Mouse (Mus musculus): ENCODE results near the gene Smpd4. TPM values are rescaled to one million over a fixed set of nuclear protein-coding genes. Genes with fewer than 3 reads are reported as not detected.

The Smpd4 gene
- polyA plus RNA-seq (2012; rRNA removed), result 28.8 and 33.7 TPM in 2 replicates
- 18.8 and 21.7 TPM in 2 replicates for polyA plus RNA-seq (2014; fragmentation: Nextera tagmentation; extraction: Ambion mirVana)

GRCm38 (mm10) chr16:17619198-17620105, at the start of gene Smpd4:
Smpd4 (plus strand) TSS chr16:17619354.
- H3K4me3 ChIP-seq (ENCODE audit: insufficient read depth in 1 of 2, low read depth in 2 of 2, low read length in 2 of 2), result peak within 1 kb of the TSS; percentile 90 to 98
- peak; percentile 83 to 85 (median 84) for DNase-seq (ENCODE audit: low read depth in 3 of 3, low spot score in 3 of 3)

GRCm38 (mm10) chr16:17575870-17576824, 43.0 kb upstream of the Smpd4 start:
- Histone ChIP-seq H3K4me1 (replicated peaks; ENCODE audit: control insufficient read depth in 2 of 2, insufficient read depth in 2 of 2, low read length in 1 of 2) (no peaks in the 10 kb centered on the region), H3K4me2 (ENCODE audit: low read depth) (peak overlapping the region; percentile 68), H3K4me3 (ENCODE audit: insufficient read depth in 1 of 2, low read depth in 2 of 2, low read length in 2 of 2) (peak overlapping the region; percentile 47 to 52), H3K27ac (no peak overlapping the region), H3K27me3 (ENCODE audit: control insufficient read depth, insufficient read depth, low read length) (peaks cover 8% of the 10 kb centered on the region), H3K36me3 (replicated peaks; ENCODE audit: control insufficient read depth, insufficient read depth, low read depth) (no peaks in the 10 kb centered on the region), H3K9ac (replicated peaks) (peak overlapping the region; percentile 20; the same call in 1 of the 2 replicates), H3K9me3 (ENCODE audit: control insufficient read depth, low read length) (no peaks in the 10 kb centered on the region)
- TF ChIP-seq EP300 (IDR thresholded peaks at IDR 0.05; ENCODE audit: low read depth) (no peak), CTCF (IDR thresholded peaks at IDR 0.05; ENCODE audit: low read depth) (no peak)
- 13% methylated on average over 44 of the region's 45 CpGs for WGBS (ENCODE audit: insufficient replicate concordance)
- ATAC-seq (ENCODE audit: insufficient read depth) (peak; percentile 52), DNase-seq (ENCODE audit: low read depth in 3 of 3, low spot score in 3 of 3) (no peak)

More at GRCm38 (mm10) chr16:17619198-17620105, at the start of gene Smpd4:
- Histone ChIP-seq H3K4me1 (replicated peaks; ENCODE audit: control insufficient read depth in 2 of 2, insufficient read depth in 2 of 2, low read length in 1 of 2) (peaks cover 7 to 13% of the 10 kb centered on the region in 2 experiments), H3K4me2 (ENCODE audit: low read depth) (peak within 1 kb of the TSS; percentile 75), H3K9ac (replicated peaks) (peak within 1 kb of the TSS; percentile 96), H3K27me3 (ENCODE audit: control insufficient read depth, insufficient read depth, low read length) (no peaks in the 10 kb centered on the region), H3K36me3 (replicated peaks; ENCODE audit: control insufficient read depth, insufficient read depth, low read depth) (peaks cover 22% of the 10 kb centered on the region), H3K9me3 (ENCODE audit: control insufficient read depth, low read length) (no peaks in the 10 kb centered on the region), H3K27ac (peak within 1 kb of the TSS; percentile 41)
- peak; percentile 81 for ATAC-seq (ENCODE audit: insufficient read depth)
- TF ChIP-seq CTCF (IDR thresholded peaks at IDR 0.05; ENCODE audit: low read depth) (0 out of 2 replicates have a peak, but pooled peaks have one; percentile 12), EP300 (IDR thresholded peaks at IDR 0.05; ENCODE audit: low read depth) (no peak)
- 1% methylated on average over 60 of the region's 60 CpGs for WGBS (ENCODE audit: insufficient replicate concordance)

- peaks cover 8% of the 10 kb centered on the region for H3K27me3 ChIP-seq (ENCODE audit: control insufficient read depth, insufficient read depth, low read length)
- no peak overlapping the region for H3K27ac ChIP-seq
- H3K9ac ChIP-seq (replicated peaks), result no peak overlapping the region
- 26% methylated on average over 8 of the region's 8 CpGs for WGBS (ENCODE audit: insufficient replicate concordance)
- no peak for ATAC-seq (ENCODE audit: insufficient read depth)
- peak overlapping the region; percentile 68 for H3K4me2 ChIP-seq (ENCODE audit: low read depth)
- no peaks in the 10 kb centered on the region for H3K9me3 ChIP-seq (ENCODE audit: control insufficient read depth, low read length)
- no peaks in the 10 kb centered on the region for H3K4me1 ChIP-seq (replicated peaks; ENCODE audit: control insufficient read depth in 2 of 2, insufficient read depth in 2 of 2, low read length in 1 of 2)
- H3K4me3 ChIP-seq (ENCODE audit: insufficient read depth in 1 of 2, low read depth in 2 of 2, low read length in 2 of 2), result no peak overlapping the region; a peak in 1 of 4 replicates
- no peak for TF ChIP-seq EP300 (IDR thresholded peaks at IDR 0.05; ENCODE audit: low read depth)
- no peak for TF ChIP-seq CTCF (IDR thresholded peaks at IDR 0.05; ENCODE audit: low read depth)
- no peaks in the 10 kb centered on the region for H3K36me3 ChIP-seq (replicated peaks; ENCODE audit: control insufficient read depth, insufficient read depth, low read depth)
- no peak for DNase-seq (ENCODE audit: low read depth in 3 of 3, low spot score in 3 of 3)
Observed at GRCm38 (mm10) chr16:17576825-17577215, 42.3 kb upstream of the Smpd4 start.

- Histone ChIP-seq H3K27ac (no peak within 1 kb of the TSS), H3K9ac (replicated peaks) (no peak within 1 kb of the TSS), H3K36me3 (replicated peaks; ENCODE audit: control insufficient read depth, insufficient read depth, low read depth) (no peaks in the 10 kb centered on the region), H3K4me2 (ENCODE audit: low read depth) (no peak within 1 kb of the TSS), H3K4me1 (replicated peaks; ENCODE audit: control insufficient read depth in 2 of 2, insufficient read depth in 2 of 2, low read length in 1 of 2) (no peaks in the 10 kb centered on the region), H3K9me3 (ENCODE audit: control insufficient read depth, low read length) (no peaks in the 10 kb centered on the region; the same call in 1 of the 2 replicates), H3K27me3 (ENCODE audit: control insufficient read depth, insufficient read depth, low read length) (no peaks in the 10 kb centered on the region), H3K4me3 (ENCODE audit: insufficient read depth in 1 of 2, low read depth in 2 of 2, low read length in 2 of 2) (no peak within 1 kb of the TSS)
- DNase-seq (ENCODE audit: low read depth in 3 of 3, low spot score in 3 of 3), result peak in 1 of 3 experiments; percentile 17
- TF ChIP-seq EP300 (IDR thresholded peaks at IDR 0.05; ENCODE audit: low read depth), result no peak
- peak; percentile 84 for TF ChIP-seq CTCF (IDR thresholded peaks at IDR 0.05; ENCODE audit: low read depth)
- ATAC-seq (ENCODE audit: insufficient read depth), result no peak
- 25% methylated on average over 8 of the region's 8 CpGs for WGBS (ENCODE audit: insufficient replicate concordance)
Observed at GRCm38 (mm10) chr16:17583064-17583463, 36.1 kb upstream of the Smpd4 start, which contains the start of gene Slc7a4. Slc7a4 (minus strand) TSS chr16:17583214.
